Comparison of ENCODE assay signal across 8 mouse cellular contexts in the genomic region with DNA sequence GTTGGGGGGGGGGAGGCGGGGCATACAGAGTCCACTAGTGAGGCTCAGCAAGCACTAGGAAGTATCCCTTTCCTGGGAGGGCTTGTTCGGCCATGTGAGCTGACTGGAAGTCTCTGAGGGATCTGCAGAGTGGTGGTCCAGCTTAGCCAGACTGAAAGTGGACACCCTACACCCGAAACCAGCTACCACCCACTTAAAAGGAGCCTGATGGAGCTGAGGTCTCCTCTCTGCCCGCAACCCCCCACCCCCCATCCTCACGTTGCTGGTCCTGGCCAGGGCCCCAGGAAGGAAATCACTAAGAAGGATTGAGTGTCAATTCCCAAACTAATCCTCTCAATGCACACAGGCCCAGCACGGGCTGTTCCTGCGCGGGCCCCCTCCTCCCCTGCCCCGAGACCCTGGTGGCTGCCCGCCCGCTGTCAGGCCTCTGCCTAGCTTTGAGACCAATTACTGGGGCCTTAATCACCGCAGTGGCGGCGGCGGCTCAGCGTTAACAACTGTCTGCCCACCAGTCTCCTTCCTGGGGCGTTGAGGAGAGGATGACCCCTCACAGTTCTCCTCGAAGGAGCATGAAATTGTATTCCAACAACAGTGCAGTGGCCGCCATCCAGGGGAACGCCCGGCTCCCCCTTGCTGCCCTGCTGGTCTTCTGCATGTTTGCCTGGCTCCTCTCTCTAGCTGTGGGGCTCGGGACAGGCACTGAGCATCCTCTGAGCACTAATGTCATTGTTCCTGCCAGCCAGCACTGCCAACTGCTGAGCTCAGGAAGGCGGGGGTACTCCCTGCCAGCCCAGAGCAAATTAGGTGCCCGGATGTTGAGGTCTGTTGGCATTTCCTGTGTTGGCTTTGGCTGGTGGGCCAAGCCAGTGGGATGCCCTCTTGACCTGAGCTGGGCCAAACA. TPM values are rescaled to one million over a fixed set of nuclear protein-coding genes. Genes with fewer than 3 reads are reported as not detected.
A peak's percentile ranks its signal among the peaks of the same experiment; 100 is the strongest.
DNase-seq lines count a peak whose midpoint lies in the region; ATAC-seq lines count a peak whose summit lies in the region.

No protein-coding gene starts in this region.

- H3K27ac ChIP-seq in heart, embryonic 16.5 days (ENCODE audit: low read length) = no peak overlapping the region
- H3K27ac ChIP-seq in hindbrain, embryonic 12.5 days = peak overlapping the region; percentile 53
- peak overlapping the region; percentile 78 for H3K27ac ChIP-seq in midbrain, embryonic 14.5 days (replicated peaks; ENCODE audit: low read depth, low read length)

- ATAC-seq in heart, embryonic 16.5 days (replicated peaks; ENCODE audit: extremely low read depth, insufficient read depth, low FRiP score) = peak; percentile 43; the same call in 1 of the 2 replicates
- ATAC-seq in hindbrain, embryonic 12.5 days (ENCODE audit: low FRiP score) = peak; percentile 45
- peak; percentile 46; the same call in 1 of the 2 replicates for ATAC-seq in midbrain, embryonic 14.5 days (ENCODE audit: low FRiP score, low TSS enrichment)
- ATAC-seq in inflammation-experienced regulatory T-cells, adult 6 months = no peak

- H3K9me3 ChIP-seq in heart, embryonic 16.5 days (replicated peaks; ENCODE audit: control insufficient read depth, low read length) = no peaks in the 10 kb centered on the region
- no peaks in the 10 kb centered on the region for H3K9me3 ChIP-seq in hindbrain, embryonic 12.5 days (replicated peaks)
- no peaks in the 10 kb centered on the region for H3K9me3 ChIP-seq in midbrain, embryonic 14.5 days (ENCODE audit: control insufficient read depth, low read length)

- H3K4me3 ChIP-seq in heart, embryonic 16.5 days (ENCODE audit: low read length) = no peak overlapping the region
- H3K4me3 ChIP-seq in hindbrain, embryonic 12.5 days = no peak overlapping the region
- H3K4me3 ChIP-seq in midbrain, embryonic 14.5 days (replicated peaks; ENCODE audit: low read depth, low read length) = no peak overlapping the region

- DNase-seq in heart, postnatal 4 days = no peak
- DNase-seq in cerebellum, postnatal 25 days = peak; percentile 47 to 48
- peak; percentile 68 for DNase-seq in midbrain, embryonic 14.5 days
- DNase-seq in frontal cortex, postnatal 10 days (ENCODE audit: low spot score in 2 of 2) = no peak
- DNase-seq in layer of hippocampus, adult 9-10 months (ENCODE audit: low spot score) = no peak

- no peak overlapping the region for H3K9ac ChIP-seq in heart, embryonic 16.5 days (ENCODE audit: low read length)
- peak overlapping the region; percentile 36 for H3K9ac ChIP-seq in hindbrain, embryonic 12.5 days
- H3K9ac ChIP-seq in midbrain, embryonic 14.5 days (replicated peaks; ENCODE audit: low read length) = 0 out of 2 replicates have a peak overlapping the region, but pooled peaks have one; percentile 14

- H3K36me3 ChIP-seq in heart, embryonic 16.5 days (ENCODE audit: control insufficient read depth, insufficient read depth) = no peaks in the 10 kb centered on the region
- no peaks in the 10 kb centered on the region for H3K36me3 ChIP-seq in hindbrain, embryonic 12.5 days
- H3K36me3 ChIP-seq in midbrain, embryonic 14.5 days (ENCODE audit: control insufficient read depth, insufficient read depth, low read length) = no peaks in the 10 kb centered on the region

- no peak overlapping the region for H3K4me2 ChIP-seq in heart, embryonic 16.5 days (ENCODE audit: low read depth, low read length)
- peak overlapping the region; percentile 24 for H3K4me2 ChIP-seq in hindbrain, embryonic 12.5 days (replicated peaks)
- H3K4me2 ChIP-seq in midbrain, embryonic 14.5 days (ENCODE audit: low read length) = peak overlapping the region; percentile 28

- WGBS in heart, embryonic 16.5 days = 46% methylated on average over 24 of the region's 24 CpGs
- 27% methylated on average over 24 of the region's 24 CpGs for WGBS in hindbrain, embryonic 12.5 days
- 13% methylated on average over 24 of the region's 24 CpGs for WGBS in midbrain, embryonic 14.5 days

- peaks cover 4% of the 10 kb centered on the region for H3K4me1 ChIP-seq in heart, embryonic 16.5 days (ENCODE audit: control insufficient read depth, insufficient read depth, low read length)
- peaks cover 23% of the 10 kb centered on the region for H3K4me1 ChIP-seq in hindbrain, embryonic 12.5 days
- H3K4me1 ChIP-seq in midbrain, embryonic 14.5 days (ENCODE audit: control insufficient read depth, insufficient read depth, low read length) = peaks cover 15% of the 10 kb centered on the region

- no peaks in the 10 kb centered on the region for H3K27me3 ChIP-seq in heart, embryonic 16.5 days (ENCODE audit: control insufficient read depth, insufficient read depth, low read length)
- H3K27me3 ChIP-seq in hindbrain, embryonic 12.5 days = peaks cover 10% of the 10 kb centered on the region; the same call in 1 of the 2 replicates
- no peaks in the 10 kb centered on the region for H3K27me3 ChIP-seq in midbrain, embryonic 14.5 days (ENCODE audit: control insufficient read depth, insufficient read depth, low read length)

RNA-seq across cellular contexts. Expression of a gene that starts 18.1 kb away (rescaled TPM):
- 57.6 and 68.6 TPM in 2 replicates for polyA plus RNA-seq in heart, embryonic 16.5 days (2015; fragmentation: Nextera tagmentation; extraction: Ambion mirVana)
- 10 to 100 TPM; 55.0 to 55.9 TPM for total RNA-seq in heart, postnatal 4 days (2021)
- polyA plus RNA-seq in hindbrain, embryonic 12.5 days (2016; fragmentation: Nextera tagmentation; extraction: Ambion mirVana) = 78.0 and 82.4 TPM in 2 replicates
- polyA plus RNA-seq in midbrain, embryonic 14.5 days (2014; fragmentation: Nextera tagmentation; extraction: Ambion mirVana) = 77.1 and 78.7 TPM in 2 replicates
- polyA plus RNA-seq in inflammation-experienced regulatory T-cells, adult 6 months (2017; shearing (Covaris generic)) = 10 to 100 TPM; 66.0 to 86.7 (median 71.7) TPM

RNA-seq across cellular contexts. Expression of a gene that starts 23.6 kb away (rescaled TPM):
- polyA plus RNA-seq in heart, embryonic 16.5 days (2015; fragmentation: Nextera tagmentation; extraction: Ambion mirVana) = 8.2 and 9.2 TPM in 2 replicates
- 1 to 10 TPM; 3.7 to 4.9 TPM for total RNA-seq in heart, postnatal 4 days (2021)
- polyA plus RNA-seq in hindbrain, embryonic 12.5 days (2016; fragmentation: Nextera tagmentation; extraction: Ambion mirVana) = 10.6 and 11.2 TPM in 2 replicates
- polyA plus RNA-seq in midbrain, embryonic 14.5 days (2014; fragmentation: Nextera tagmentation; extraction: Ambion mirVana) = 6.0 and 7.1 TPM in 2 replicates
- not detected for polyA plus RNA-seq in inflammation-experienced regulatory T-cells, adult 6 months (2017; shearing (Covaris generic))

RNA-seq across cellular contexts. Expression of a gene that starts 50.1 kb away (rescaled TPM):
- polyA plus RNA-seq in heart, embryonic 16.5 days (2015; fragmentation: Nextera tagmentation; extraction: Ambion mirVana) = 1.6 and 2.5 TPM in 2 replicates
- total RNA-seq in heart, postnatal 4 days (2021) = 1 to 10 TPM; 2.3 to 3.0 TPM
- polyA plus RNA-seq in hindbrain, embryonic 12.5 days (2016; fragmentation: Nextera tagmentation; extraction: Ambion mirVana) = 7.2 and 7.6 TPM in 2 replicates
- polyA plus RNA-seq in midbrain, embryonic 14.5 days (2014; fragmentation: Nextera tagmentation; extraction: Ambion mirVana) = 22.2 and 27.1 TPM in 2 replicates
- polyA plus RNA-seq in inflammation-experienced regulatory T-cells, adult 6 months (2017; shearing (Covaris generic)) = 1 to 10 TPM in 1 of 3 experiments, under 1 TPM in 2; 0.45 to 1.6 (median 0.72) TPM

Comparison
In these comparisons a context has a peak if more than half of its experiments do, and no peak if none do; other contexts are left out.
1. DNase-seq: peak in cerebellum, postnatal 25 days (2 of 2) and midbrain, embryonic 14.5 days (single experiment); none in heart, postnatal 4 days (single experiment), frontal cortex, postnatal 10 days (0 of 2) and layer of hippocampus, adult 9-10 months (single experiment).